Mouse (Mus musculus) kidney, adult 8-10 months (tissue): ENCODE data around the gene Zfp345.
"Not testable (repeated sequence)": the region's sequence is repeated elsewhere in the genome, so short reads cannot be mapped to it uniquely, and the experiment has no call there.

Source experiments
- DNase-seq, 2 experiments: peaks; one replicate each; pipeline ENCODE4 v3.0.0; 2022

The Zfp345 gene

DNA sequence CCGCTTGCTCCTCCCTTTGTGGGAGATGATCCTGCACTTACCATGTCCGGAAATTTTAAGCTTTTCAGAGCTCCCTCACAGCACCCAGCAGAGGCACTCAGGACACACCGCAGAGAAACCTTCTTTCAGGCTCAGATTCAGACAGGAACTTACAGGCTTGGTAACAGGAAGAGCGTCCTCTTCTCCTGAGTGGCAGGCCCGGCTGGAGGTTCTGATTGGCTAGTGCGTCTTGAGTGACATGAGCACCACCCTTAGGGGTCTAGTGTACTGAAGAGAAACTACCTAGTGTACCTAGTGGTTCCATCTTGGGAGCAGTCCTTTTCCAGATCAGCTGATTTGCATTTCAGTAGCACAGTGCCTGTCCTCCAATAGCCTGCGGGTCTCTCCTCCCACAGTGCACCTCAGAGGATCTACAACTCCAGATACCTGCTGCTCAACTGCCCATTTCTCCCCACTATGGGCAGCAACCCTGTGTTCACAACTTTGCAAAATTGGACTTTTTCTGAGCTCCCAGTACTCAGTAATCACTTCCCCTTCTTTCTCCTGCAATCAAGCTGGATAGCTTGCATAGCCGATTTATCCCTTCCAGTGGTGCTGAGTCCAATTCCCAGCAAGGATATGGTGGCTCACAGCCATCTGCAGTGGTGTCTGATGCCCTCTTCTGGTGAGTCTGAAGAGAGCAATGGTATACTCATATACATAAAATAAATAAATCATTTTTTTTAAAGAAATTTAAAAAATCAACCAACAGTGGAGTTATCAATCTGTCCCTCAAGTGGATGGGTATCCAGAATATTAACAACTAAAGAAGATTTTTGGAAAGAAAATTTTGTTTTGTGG is at the start of gene Zfp345:
TSS of gene Zfp345 (minus strand) at position 153 of the 840 bp plus-strand sequence.
- not testable (repeated sequence) for DNase-seq

DNA sequence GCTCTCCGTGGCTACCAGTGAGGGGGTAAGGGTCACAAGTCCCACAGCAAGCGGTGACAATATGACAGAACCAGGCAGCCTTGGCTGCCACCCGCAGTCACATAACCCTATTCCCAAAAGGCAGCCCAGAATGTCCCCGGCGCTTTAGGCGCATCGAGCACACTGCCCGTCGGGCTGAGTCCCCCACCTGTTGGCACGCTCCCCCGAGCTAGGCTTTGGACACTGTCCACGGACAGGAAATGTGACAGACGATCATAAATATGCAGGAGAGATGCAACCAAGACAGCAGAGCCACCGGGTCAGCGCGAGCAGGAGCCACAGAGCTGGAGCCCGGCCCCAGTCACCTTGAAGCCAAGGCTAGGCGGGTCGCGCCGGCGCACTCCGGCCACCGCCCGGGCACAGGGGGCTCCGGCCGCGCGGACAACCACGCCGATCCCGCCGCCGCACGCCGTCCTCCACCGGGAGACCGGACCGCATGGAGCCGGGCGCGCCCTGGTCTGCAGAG is 40.9 kb upstream of the Zfp345 start:
- no peak for DNase-seq

DNA sequence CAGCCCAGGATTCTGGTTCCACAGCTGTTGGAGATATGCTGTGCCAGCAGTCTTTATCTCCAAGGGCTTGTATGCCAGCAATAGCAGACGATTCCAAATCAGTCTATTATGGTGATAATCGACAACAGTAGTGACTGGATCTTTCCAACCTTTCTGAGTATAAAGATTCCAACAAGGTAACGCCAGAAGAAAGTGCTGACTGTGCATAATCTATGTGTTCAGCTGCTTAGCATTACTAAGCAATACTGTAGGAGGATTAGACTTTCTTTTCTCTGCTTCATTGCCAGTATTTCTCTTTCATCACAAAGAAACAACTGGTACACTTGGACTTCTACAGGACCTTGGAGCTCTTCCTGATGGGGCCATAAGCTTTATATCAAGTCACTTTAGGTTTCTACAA is 27.9 kb upstream of the Zfp345 start:
- no peak for DNase-seq

DNA sequence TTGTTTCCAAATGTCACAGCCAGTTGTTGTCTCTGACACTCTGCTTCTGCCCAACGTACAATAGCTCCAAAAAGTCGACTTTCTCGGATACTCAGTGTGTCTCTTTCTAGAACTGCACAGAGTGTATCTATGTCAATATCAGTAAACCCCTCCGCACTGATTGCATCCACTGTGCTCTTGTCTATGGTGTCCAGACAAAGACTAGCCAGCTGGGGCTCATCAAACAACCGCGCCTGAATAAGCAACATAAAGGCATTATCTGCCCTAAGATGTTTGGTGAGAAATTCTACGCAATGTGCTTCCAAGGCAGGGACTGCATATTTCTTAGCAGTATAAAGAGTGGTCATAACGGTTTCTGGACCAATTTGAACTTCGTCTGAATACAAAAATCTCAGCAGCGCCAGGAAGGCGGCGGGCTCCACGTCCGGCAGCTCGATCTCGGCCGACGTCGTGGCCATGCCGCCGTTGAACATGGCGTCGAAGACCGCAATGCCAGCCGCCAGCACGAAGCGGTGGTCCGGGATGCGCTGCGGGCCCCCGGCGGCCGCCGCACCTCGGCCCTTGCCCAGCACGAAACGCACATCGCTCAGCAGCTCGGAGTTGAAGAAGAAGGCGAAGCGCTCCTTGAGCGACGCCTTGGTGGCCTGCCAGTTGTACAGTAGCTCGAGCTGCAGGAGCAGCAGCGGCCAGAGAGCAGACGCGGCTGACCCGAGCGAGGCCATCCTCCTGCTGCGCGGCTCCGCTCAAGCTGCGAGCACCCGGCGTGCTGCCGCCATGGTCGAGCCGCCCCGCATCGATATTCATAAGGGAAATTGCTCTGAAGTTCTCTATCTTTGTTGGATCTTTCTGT is 15.5 kb upstream of the Zfp345 start:
- DNase-seq, result not testable (repeated sequence)

- no peak for DNase-seq
These were observed 8.1 kb upstream of the Zfp345 start for GRCm38 (mm10) chr2:150493031-150493430.

DNA sequence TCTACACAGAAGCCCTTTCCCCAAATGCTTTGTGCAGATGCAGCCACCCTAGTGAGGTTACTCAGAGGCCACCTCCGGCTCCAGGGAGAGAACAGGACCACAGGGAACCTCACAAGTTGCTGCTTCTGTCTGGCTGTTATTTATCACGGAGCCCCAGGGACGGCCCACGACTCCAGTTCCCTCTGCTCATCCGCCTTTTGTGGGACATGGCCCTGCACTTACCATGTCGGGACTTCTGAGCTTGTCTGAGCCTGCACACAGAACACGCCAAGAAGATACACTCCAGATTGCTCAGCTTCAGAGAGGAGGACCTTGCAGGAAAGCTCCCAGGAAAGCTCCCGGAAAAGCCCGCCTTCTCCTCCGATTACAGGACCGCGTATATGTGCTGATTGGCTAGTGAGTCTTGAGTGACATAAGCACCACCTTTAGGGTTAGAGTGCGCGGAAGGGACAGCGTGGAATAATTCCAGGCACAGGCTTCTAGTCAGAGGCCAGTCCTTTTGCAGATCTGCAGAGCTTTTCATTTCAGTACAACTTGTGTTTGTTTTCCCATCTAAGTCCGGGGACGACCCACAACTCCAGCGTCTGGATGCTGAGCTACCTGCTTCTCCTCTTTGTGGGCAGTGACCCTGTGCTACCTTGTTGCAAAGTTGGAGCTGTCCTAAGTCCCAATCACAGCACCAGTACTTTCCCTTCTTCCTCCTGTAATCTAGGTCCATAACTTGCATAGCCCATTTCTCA is 33.5 kb downstream of the Zfp345 start, which contains the start of gene Zfp442:
TSS of gene Zfp442 (minus strand) at position 307 of the 740 bp plus-strand sequence.
- DNase-seq, result peak; percentile 78 to 82

DNA sequence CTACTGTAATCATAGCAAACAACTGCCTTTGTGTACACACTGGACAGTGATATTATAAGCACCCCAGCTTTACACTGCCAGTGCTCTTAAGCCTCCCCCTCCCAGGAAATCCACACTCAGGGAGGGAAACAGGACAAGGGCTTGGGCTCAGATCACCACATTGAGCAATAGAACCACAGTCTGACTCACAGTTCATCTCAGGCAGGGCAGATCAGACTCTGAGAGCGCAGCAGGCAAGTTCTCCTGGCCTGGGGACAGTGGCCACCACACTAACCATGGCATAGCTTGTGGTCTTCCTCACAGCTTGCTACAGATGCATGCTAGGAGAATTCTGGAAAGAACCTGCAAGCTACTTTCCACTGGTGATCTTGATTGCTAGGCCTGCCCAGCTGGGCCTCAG is 45.8 kb downstream of the Zfp345 start:
- not testable (repeated sequence) for DNase-seq
